Mouse (Mus musculus): ENCODE measurements at regions not wholly inside any gene's neighbourhood (a gene's known extent, or its start where the extent isn't known, plus 50 kb on each side); places are given as distances from the start of the nearest gene placed in this dataset.

DNA sequence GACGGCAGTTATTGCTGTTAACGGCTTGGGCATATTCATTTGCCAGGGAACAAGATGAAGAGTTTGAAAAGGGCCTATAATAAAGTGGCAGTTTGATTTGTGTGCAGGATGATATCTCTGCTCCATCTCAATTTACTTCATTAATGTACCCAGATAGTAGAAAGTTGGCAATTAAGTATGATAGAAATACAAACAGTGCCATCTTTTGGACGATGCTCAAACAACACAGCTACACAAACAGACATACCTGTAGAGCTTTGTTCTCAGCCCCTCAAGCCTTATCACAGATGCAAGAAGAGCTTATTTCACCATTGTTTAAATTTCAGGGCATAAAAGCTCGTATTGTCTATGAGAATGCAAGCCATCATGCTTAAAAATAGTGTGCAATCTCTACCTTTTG is 82.2 kb downstream of the Tnfsf11 start:
- Histone ChIP-seq H3K9me3 (no peaks in the 10 kb centered on the region), H3K4me1 (no peaks in the 10 kb centered on the region), H3K36me3 (replicated peaks) (no peaks in the 10 kb centered on the region), H3K27me3 (replicated peaks) (no peaks in the 10 kb centered on the region), H3K4me3 (no peak overlapping the region), H3K27ac (no peak overlapping the region), H3K4me2 (no peak overlapping the region), H3K9ac (no peak overlapping the region)
- ATAC-seq (replicated peaks), result no peak
- WGBS, result 63% methylated on average over 4 of the region's 4 CpGs

DNA sequence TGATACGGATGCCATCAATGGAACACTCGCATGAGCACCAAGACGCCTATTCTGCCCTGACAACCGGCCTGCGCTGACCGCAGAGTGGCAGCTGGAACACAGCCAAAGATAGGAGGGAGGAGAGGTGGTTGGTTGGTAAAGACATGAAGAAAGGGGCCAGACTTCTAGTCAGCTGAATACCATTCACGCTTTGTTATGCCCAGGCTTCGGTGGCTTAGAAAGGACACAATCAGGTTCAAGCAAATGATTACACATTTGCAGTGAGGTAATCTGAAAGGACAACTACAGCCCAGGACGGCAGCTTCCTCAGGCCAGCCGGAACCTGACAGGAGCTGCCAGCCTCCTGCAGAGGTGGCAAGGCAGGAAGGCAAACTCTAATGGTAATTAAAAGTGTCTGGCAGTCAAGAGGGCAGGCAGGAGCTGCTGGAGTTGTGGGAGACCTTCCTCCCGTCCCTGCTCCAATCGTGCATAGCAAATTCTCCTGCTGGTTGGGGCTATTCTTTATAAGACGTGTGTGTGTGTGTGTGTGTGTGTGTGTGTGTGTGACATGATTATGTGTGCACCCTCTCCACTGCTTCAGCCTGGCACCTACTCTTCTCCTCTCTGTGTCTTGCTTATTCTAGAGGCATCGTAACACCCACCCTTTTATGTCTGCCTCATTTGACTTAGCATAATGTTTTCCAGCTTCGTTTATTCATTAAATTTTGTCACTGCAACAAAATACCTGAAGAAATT is 91.4 kb downstream of the Tnfsf11 start:
- Histone ChIP-seq H3K4me2 (peak overlapping the region; percentile 19; the same call in 1 of the 2 replicates), H3K36me3 (replicated peaks) (no peaks in the 10 kb centered on the region), H3K9me3 (no peaks in the 10 kb centered on the region), H3K9ac (no peak overlapping the region), H3K27me3 (replicated peaks) (no peaks in the 10 kb centered on the region), H3K4me3 (no peak overlapping the region), H3K27ac (peak overlapping the region; percentile 25; the same call in 1 of the 2 replicates), H3K4me1 (peaks cover 9% of the 10 kb centered on the region)
- peak; percentile 78 for ATAC-seq (replicated peaks)
- WGBS, result 26% methylated on average over 14 of the region's 15 CpGs

DNA sequence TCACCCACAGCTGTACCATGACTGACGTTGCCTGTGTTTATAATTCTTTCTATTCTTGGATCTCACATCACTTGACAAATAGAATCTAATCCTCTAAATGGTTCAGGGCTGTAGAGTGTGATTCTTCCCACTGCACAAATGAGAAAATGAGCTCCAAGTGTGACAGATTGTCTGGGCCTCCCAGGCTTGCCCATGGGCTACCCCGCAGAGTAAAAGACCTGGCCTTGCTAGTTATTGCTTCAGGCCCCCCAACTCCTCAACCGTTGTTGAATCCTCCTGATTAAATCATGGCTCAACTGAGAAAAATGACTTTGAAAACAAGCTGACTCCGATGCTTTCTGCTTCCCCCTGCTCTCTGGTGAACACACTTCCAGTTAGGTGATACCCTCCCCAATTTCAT is 92.4 kb downstream of the Tnfsf11 start:
- H3K27ac ChIP-seq, result 0 out of 2 replicates have a peak overlapping the region, but pooled peaks have one; percentile 25
- no peak overlapping the region for H3K4me3 ChIP-seq
- ATAC-seq (replicated peaks), result no peak
- no peaks in the 10 kb centered on the region for H3K36me3 ChIP-seq (replicated peaks)
- no peak overlapping the region for H3K4me2 ChIP-seq
- H3K9me3 ChIP-seq, result no peaks in the 10 kb centered on the region
- WGBS, result 47% methylated on average over 4 of the region's 4 CpGs
- no peaks in the 10 kb centered on the region for H3K27me3 ChIP-seq (replicated peaks)
- H3K9ac ChIP-seq, result no peak overlapping the region
- peaks cover 9% of the 10 kb centered on the region for H3K4me1 ChIP-seq

DNA sequence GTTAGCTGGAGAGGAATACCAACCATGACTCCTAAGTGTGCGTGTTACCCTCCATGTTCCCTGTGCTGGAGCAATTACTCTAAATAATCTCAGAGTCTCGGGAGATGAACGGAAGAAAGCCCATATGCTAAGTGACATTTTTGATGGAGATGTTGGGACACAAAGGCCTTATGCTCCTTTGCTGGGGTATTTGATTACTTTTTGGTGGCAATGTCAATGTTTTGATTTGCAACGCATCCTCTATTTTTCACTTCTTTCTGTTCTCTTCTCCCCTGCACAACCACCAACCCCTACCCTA is 103.3 kb downstream of the Tnfsf11 start:
- Histone ChIP-seq H3K4me1 (0 out of 2 replicates have a peak, but pooled peaks cover 8% of the 10 kb centered on the region), H3K27ac (peak overlapping the region; percentile 67), H3K36me3 (replicated peaks) (no peaks in the 10 kb centered on the region), H3K9ac (no peak overlapping the region), H3K4me2 (no peak overlapping the region), H3K9me3 (no peaks in the 10 kb centered on the region), H3K4me3 (no peak overlapping the region), H3K27me3 (replicated peaks) (no peaks in the 10 kb centered on the region)
- 92% methylated on average over 4 of the region's 4 CpGs for WGBS
- ATAC-seq (replicated peaks), result no peak

DNA sequence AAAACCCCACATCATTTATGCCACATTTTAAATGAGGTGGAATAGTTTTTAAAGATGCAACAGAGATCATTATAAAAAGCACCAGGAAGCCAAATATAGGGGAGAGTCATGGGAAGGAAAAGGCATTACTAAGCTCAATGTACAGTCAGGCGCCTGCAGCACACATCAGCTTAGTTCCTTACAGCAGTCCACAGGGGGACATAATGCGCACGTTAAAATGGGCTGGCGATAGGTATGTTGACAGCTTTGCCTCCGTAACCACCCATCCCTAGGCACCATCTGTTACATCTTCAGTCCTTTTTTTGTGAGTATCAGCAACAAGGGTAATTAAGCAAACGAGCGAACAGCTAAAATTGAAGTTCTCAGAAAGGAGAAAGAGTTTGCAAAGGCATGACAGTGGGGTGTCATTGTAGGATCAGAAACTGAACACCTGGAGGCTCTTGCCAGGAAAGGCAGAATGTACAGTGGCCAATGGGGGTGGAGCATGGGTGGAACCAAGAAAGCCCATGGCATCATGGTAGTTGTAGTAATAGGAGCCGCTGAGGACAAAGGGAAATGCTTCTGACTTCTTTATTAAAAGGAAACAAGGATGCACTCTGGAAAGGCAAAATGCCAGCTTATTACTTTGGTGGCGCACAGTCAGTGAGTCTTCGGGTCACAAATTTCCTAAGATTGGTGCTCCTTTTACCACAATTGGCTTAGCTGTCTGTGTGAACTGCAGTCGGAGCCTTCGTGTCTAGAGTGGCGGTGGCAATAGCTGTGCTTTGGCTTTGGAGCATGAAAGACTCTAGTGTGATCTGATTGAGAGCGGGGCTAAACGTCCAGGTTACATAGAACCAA is 103.9 kb downstream of the Tnfsf11 start:
- no peak overlapping the region for H3K4me3 ChIP-seq

DNA sequence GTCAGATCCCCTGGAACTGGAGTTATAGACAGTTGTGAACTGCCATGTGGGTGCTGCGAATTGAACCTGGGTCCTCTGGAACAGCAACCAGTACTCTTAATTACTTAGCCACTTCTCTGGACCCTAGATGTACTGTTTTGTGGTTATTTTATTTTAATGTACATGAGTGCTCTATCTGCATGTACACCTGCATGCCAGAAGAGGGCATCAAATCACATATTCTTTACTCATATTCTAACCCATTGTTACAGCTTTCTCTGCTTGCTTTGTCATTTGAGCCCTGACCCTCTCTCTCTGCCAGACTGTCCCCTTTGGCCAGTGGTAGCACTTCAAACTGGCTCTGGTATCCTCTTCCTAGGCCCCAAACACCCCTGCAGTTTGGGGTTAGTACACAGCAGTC is 105.1 kb downstream of the Tnfsf11 start:
- Histone ChIP-seq H3K27ac (peak overlapping the region; percentile 48; the same call in 1 of the 2 replicates), H3K27me3 (replicated peaks) (no peaks in the 10 kb centered on the region), H3K4me1 (peaks cover 10% of the 10 kb centered on the region), H3K9ac (no peak overlapping the region), H3K4me3 (no peak overlapping the region), H3K36me3 (replicated peaks) (no peaks in the 10 kb centered on the region), H3K9me3 (no peaks in the 10 kb centered on the region), H3K4me2 (no peak overlapping the region)
- 0 out of 2 replicates have a peak, but pooled peaks have one; percentile 31 for ATAC-seq (replicated peaks)
- 86% methylated on average over 1 of the region's 1 CpGs for WGBS

More for the DNA sequence above, 103.9 kb downstream of the Tnfsf11 start:
- Histone ChIP-seq H3K36me3 (replicated peaks) (no peaks in the 10 kb centered on the region), H3K27me3 (replicated peaks) (no peaks in the 10 kb centered on the region), H3K4me1 (0 out of 2 replicates have a peak, but pooled peaks cover 8% of the 10 kb centered on the region), H3K27ac (peak overlapping the region; percentile 67), H3K9me3 (no peaks in the 10 kb centered on the region), H3K4me2 (peak overlapping the region; percentile 27; the same call in 1 of the 2 replicates), H3K9ac (no peak overlapping the region)
- WGBS, result 72% methylated on average over 15 of the region's 15 CpGs
- peak; percentile 95 for ATAC-seq (replicated peaks)

DNA sequence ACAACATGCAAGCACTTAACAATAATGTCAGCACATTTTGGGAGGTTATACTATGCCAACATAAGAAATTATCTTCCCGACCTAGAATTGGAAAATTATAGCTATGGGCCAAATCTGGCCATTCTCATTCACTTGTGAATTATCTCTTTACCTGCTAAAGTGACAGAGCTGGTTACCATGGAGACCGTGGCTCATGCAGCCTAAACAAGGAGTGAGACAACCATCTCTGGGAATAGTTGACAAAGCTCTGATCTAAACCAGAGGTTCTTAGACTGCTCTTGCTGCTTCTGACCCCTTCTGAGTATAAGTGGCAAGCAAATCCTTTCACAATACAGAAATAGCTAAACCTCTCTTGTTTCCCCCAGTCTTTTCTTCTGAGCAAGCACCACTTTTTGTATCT is 108.7 kb upstream of the Fam216b start:
- Histone ChIP-seq H3K9ac (no peak overlapping the region), H3K36me3 (replicated peaks) (no peaks in the 10 kb centered on the region), H3K4me1 (peaks cover 7% of the 10 kb centered on the region), H3K4me3 (no peak overlapping the region), H3K27me3 (replicated peaks) (no peaks in the 10 kb centered on the region), H3K9me3 (no peaks in the 10 kb centered on the region), H3K4me2 (no peak overlapping the region), H3K27ac (peak overlapping the region; percentile 18)
- ATAC-seq (replicated peaks), result peak; percentile 72; the same call in 1 of the 2 replicates
- 63% methylated on average over 2 of the region's 2 CpGs for WGBS

DNA sequence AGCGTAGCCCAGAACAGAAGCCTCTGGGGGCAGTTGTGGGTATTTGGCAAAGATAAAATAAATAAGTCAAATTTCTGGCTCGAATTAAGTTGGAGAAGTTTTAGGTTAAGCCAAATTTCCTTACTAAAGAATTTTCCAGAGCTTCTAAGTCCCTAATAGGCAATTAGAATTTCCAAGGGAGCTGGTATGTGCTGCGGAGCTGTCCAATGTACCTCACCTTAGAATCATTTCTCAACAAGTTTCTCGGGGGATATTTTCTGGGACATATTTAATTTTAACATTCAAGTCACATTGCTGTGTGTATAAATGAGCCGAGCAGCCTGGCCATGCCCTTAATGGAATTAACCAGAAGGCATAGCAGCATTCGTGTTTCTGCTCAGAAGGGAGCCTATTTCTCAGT is 90.8 kb upstream of the Fam216b start:
- no peak overlapping the region for H3K9ac ChIP-seq
- H3K4me2 ChIP-seq, result no peak overlapping the region
- no peaks in the 10 kb centered on the region; the same call in 1 of the 2 replicates for H3K9me3 ChIP-seq
- no peak for ATAC-seq (replicated peaks)
- H3K27ac ChIP-seq, result no peak overlapping the region
- WGBS, result 53% methylated on average over 6 of the region's 6 CpGs
- H3K4me1 ChIP-seq, result no peaks in the 10 kb centered on the region
- H3K27me3 ChIP-seq (replicated peaks), result no peaks in the 10 kb centered on the region
- no peaks in the 10 kb centered on the region for H3K36me3 ChIP-seq (replicated peaks)
- no peak overlapping the region for H3K4me3 ChIP-seq

DNA sequence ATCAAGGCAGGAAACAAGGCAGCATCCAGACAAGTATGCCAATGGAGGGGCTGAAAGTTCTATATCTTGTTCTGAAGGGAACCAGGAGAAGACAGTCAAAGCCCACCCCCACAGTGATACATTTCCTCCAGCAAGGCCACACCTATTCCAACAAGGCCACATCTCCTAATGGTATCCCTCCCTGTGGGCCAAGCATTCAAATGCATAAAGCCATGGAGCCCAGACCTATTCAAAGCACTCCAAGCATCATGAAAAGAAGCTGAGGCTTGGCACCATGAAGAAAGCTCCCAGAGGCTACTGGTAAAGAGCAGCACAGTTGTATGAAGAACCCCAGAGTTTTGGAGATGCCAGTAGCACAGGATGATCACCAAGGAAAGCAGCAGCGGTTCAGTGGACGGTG is 84.6 kb upstream of the Fam216b start:
- no peak for ATAC-seq (replicated peaks)

DNA sequence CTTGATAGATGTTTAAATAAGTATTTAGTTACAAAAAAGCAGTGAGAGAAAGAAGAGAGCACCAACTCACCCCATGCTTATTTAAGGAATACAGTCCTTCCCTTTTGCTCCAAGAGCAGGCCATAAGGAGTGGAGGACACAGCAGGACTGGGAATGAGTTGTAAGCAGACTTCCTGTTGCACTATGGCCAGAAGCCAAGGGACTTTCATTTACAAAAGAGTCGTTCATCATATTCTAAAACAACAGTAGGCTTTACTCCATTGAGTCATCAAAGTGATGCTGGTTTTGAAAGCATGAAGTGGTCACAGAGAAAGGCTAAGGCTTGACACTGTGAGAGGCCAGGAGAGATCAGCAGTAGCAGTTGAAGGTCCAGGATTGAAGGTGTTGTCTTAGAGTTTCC is 84.1 kb upstream of the Fam216b start:
- Histone ChIP-seq H3K4me2 (no peak overlapping the region), H3K27ac (no peak overlapping the region), H3K9me3 (no peaks in the 10 kb centered on the region; the same call in 1 of the 2 replicates), H3K36me3 (replicated peaks) (no peaks in the 10 kb centered on the region), H3K9ac (no peak overlapping the region), H3K4me3 (no peak overlapping the region), H3K27me3 (replicated peaks) (no peaks in the 10 kb centered on the region), H3K4me1 (no peaks in the 10 kb centered on the region)
- 78% methylated on average over 1 of the region's 1 CpGs for WGBS
- ATAC-seq (replicated peaks), result no peak

More for the DNA sequence above, 84.6 kb upstream of the Fam216b start:
- no peak overlapping the region for H3K4me3 ChIP-seq
- H3K4me1 ChIP-seq, result no peaks in the 10 kb centered on the region
- 81% methylated on average over 2 of the region's 2 CpGs for WGBS
- H3K27me3 ChIP-seq (replicated peaks), result no peaks in the 10 kb centered on the region
- H3K27ac ChIP-seq, result no peak overlapping the region
- H3K4me2 ChIP-seq, result no peak overlapping the region
- H3K9me3 ChIP-seq, result no peaks in the 10 kb centered on the region; the same call in 1 of the 2 replicates
- H3K36me3 ChIP-seq (replicated peaks), result no peaks in the 10 kb centered on the region
- no peak overlapping the region for H3K9ac ChIP-seq

DNA sequence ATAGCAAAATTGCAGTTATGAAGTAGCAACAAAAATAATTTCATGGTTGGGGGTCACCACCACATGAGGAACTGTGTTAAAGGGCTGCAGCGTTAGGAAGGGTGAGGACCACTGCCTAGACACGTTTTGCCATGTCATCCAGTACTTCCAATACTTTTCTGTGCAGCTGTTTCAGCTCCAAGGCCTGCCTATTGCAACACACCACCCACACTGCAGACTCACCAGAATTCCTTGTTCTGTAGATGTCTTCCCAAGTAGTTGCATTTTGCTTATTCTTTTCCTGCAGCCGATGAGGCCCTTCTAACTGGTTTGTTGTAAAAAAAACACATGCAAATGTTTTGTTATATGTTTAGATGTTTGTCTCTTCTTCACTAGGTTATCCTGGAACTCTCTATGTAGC is 72.0 kb upstream of the Fam216b start:
- Histone ChIP-seq H3K9ac (no peak overlapping the region), H3K9me3 (no peaks in the 10 kb centered on the region), H3K4me3 (no peak overlapping the region), H3K4me1 (no peaks in the 10 kb centered on the region), H3K27ac (no peak overlapping the region), H3K36me3 (replicated peaks) (no peaks in the 10 kb centered on the region), H3K27me3 (replicated peaks) (no peaks in the 10 kb centered on the region), H3K4me2 (no peak overlapping the region)
- whole genome bisulfite sequencing, result 85% methylated on average over 3 of the region's 3 CpGs
- ATAC-seq (replicated peaks), result no peak

DNA sequence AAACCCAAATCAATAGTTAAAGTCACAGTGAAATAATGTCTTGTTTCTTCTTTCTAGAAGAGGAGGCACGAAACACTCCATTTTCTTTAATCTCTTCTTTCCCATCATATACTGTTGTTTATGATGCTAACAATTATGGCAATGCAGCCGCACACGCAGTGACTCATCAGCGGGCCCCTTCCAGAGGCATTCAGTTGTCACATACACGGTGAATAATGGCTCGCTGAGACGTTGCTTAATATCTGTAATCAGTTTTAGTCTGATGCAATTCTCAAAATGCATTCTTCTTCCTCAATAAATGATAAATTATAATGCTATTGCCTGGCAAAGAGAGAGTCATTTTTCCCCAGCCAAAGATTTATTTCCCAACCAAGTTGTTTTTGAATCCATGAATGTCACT is 70.8 kb upstream of the Fam216b start:
- Histone ChIP-seq H3K9ac (no peak overlapping the region), H3K4me3 (no peak overlapping the region), H3K9me3 (no peaks in the 10 kb centered on the region), H3K27ac (no peak overlapping the region), H3K4me2 (no peak overlapping the region), H3K36me3 (replicated peaks) (no peaks in the 10 kb centered on the region), H3K27me3 (replicated peaks) (no peaks in the 10 kb centered on the region), H3K4me1 (no peaks in the 10 kb centered on the region)
- no peak for ATAC-seq (replicated peaks)
- WGBS, result 90% methylated on average over 7 of the region's 7 CpGs
